In the genomic region with DNA sequence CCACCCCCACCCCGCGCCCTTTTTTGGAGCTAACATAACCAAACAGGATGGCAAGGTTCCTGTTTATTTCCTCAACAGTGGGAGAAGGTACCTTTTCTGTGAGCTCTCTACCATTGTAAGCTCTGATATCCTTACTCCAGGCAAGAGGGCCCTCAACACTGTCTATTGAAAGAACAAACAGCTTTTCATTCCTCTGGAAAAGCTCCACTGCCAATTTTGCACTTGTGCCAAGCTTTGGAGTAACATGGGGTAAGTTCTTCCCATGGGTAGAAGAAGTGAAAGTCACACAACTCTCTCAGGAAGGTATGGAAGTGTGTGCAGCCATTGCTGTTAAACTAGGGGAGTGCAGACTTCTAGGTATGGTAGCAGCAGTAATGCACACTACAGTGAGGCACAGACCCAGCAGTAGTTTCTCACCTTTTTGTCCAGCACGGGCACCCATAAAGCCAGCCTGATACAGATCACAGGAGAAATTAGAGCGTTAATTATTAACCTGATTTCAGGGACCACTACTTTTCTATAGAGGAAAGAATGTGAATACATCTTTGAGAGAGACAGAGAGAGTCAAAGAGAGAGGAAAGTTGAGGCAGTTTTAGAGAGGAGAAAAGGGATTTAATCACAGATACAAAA, we compare ENCODE assay signal across 29 mouse cellular contexts. TPM values are rescaled to one million over a fixed set of nuclear protein-coding genes. Genes with fewer than 3 reads are reported as not detected.
DNase-seq lines count a peak whose midpoint lies in the region; ATAC-seq and TF ChIP-seq lines count a peak whose summit lies in the region.
"Had no signal": no experiment of that assay in that cellular context is flagged by ENCODE, and none has a peak within 500 bp of the region (broad histone marks: within the 10 kb centered on the region; RNA-seq: fewer than 3 reads in every experiment).

No protein-coding gene starts in this region.

- TF ChIP-seq POLR2A in kidney, adult 2 months (IDR thresholded peaks at IDR 0.05; ENCODE audit: low read depth, low read length): no peak

- DNase-seq in kidney, adult 2 months: peak; percentile 14
- no peak for DNase-seq in kidney, adult 8-10 months
- DNase-seq in adipocyte (ENCODE audit: low spot score) (peak; percentile 3), liver (no peak)
- DNase-seq in kidney, postnatal 25 days: peak; percentile 22 to 51
- DNase-seq in lung, postnatal 0 days (ENCODE audit: low spot score): peak; percentile 17
- DNase-seq in thymus, postnatal 25 days: no peak
- DNase-seq: adrenal gland, postnatal 36 days; cerebellum, postnatal 10 days; forebrain, postnatal 0 days; gastrocnemius, postnatal 14 days; heart, adult 2 months; heart, postnatal 14 days; layer of hippocampus, adult 9-11 months had no signal

- peak; percentile 41; the same call in 1 of the 2 replicates for ATAC-seq in lung, postnatal 0 days
- no peak for ATAC-seq in megakaryocyte, adult 5-6 weeks (ENCODE audit: poor library complexity, severe bottlenecking)
- ATAC-seq: forebrain, postnatal 0 days; Patski had no signal

- no peak overlapping the region for H3K9ac ChIP-seq in lung, postnatal 0 days (replicated peaks; ENCODE audit: low read depth)
- H3K9ac ChIP-seq: forebrain, postnatal 0 days; heart, embryonic 13.5 days; hindbrain, embryonic 13.5 days; limb, embryonic 15.5 days; liver, embryonic 15.5 days; midbrain, embryonic 12.5 days had no signal

- TF ChIP-seq CTCF in kidney, adult 2 months (conservative IDR thresholded peaks at IDR 0.05; ENCODE audit: insufficient read depth, insufficient read length, low read depth, low read length): no peak
- TF ChIP-seq CTCF in lung, postnatal 0 days (IDR thresholded peaks at IDR 0.05): no peak

- H3K4me2 ChIP-seq in lung, postnatal 0 days (replicated peaks; ENCODE audit: low read depth, low read length): no peak overlapping the region
- H3K4me2 ChIP-seq: heart, embryonic 13.5 days; hindbrain, embryonic 13.5 days; limb, embryonic 15.5 days; liver, embryonic 15.5 days; midbrain, embryonic 12.5 days had no signal

- TF ChIP-seq EP300 in lung, postnatal 0 days (IDR thresholded peaks at IDR 0.05): no peak

- H3K36me3 ChIP-seq in kidney, adult 2 months (ENCODE audit: control insufficient read depth, insufficient read depth, low read length): no peaks in the 10 kb centered on the region
- no peaks in the 10 kb centered on the region for H3K36me3 ChIP-seq in lung, postnatal 0 days (ENCODE audit: insufficient read depth, low read length)
- H3K36me3 ChIP-seq: hindbrain, embryonic 13.5 days; limb, embryonic 15.5 days; liver, embryonic 15.5 days; midbrain, embryonic 12.5 days had no signal

- H3K27ac ChIP-seq in kidney, adult 2 months (ENCODE audit: insufficient read depth, low read depth, low read length): no peak overlapping the region
- no peak overlapping the region for H3K27ac ChIP-seq in lung, postnatal 0 days (ENCODE audit: low read length)
- H3K27ac ChIP-seq: heart, adult 2 months; heart, embryonic 13.5 days; hindbrain, embryonic 13.5 days; left cerebral cortex, adult 2 months; limb, embryonic 15.5 days; liver, embryonic 15.5 days; midbrain, embryonic 12.5 days had no signal

- WGBS in kidney, adult 2 months: 68% methylated on average over 4 of the region's 4 CpGs
- 75% methylated on average over 4 of the region's 4 CpGs for WGBS in lung, postnatal 0 days

- no peaks in the 10 kb centered on the region for H3K4me1 ChIP-seq in kidney, adult 2 months (ENCODE audit: control insufficient read depth, insufficient read depth, low read length)
- H3K4me1 ChIP-seq in lung, postnatal 0 days (ENCODE audit: insufficient read depth, low read depth, low read length): no peaks in the 10 kb centered on the region; the same call in 1 of the 2 replicates
- H3K4me1 ChIP-seq: hindbrain, embryonic 13.5 days; limb, embryonic 15.5 days; liver, embryonic 15.5 days; midbrain, embryonic 12.5 days had no signal

- H3K27me3 ChIP-seq in kidney, adult 2 months (replicated peaks; ENCODE audit: control insufficient read depth, insufficient read depth, low read length): no peaks in the 10 kb centered on the region
- H3K27me3 ChIP-seq in lung, postnatal 0 days (replicated peaks; ENCODE audit: insufficient read depth, low read length): no peaks in the 10 kb centered on the region
- H3K27me3 ChIP-seq: heart, embryonic 13.5 days; hindbrain, embryonic 13.5 days; limb, embryonic 15.5 days; midbrain, embryonic 12.5 days had no signal

- H3K9me3 ChIP-seq in lung, postnatal 0 days (ENCODE audit: low read length): no peaks in the 10 kb centered on the region
- H3K9me3 ChIP-seq: heart, embryonic 13.5 days; hindbrain, embryonic 13.5 days; limb, embryonic 15.5 days; liver, embryonic 15.5 days; midbrain, embryonic 12.5 days had no signal

- no peak overlapping the region for H3K4me3 ChIP-seq in kidney, adult 2 months (ENCODE audit: insufficient read depth, low read depth, low read length)
- no peak overlapping the region for H3K4me3 ChIP-seq in lung, postnatal 0 days (ENCODE audit: low read depth, low read length)
- H3K4me3 ChIP-seq: heart, adult 2 months; heart, embryonic 13.5 days; hindbrain, embryonic 13.5 days; left cerebral cortex, adult 2 months; limb, embryonic 15.5 days; liver, embryonic 15.5 days; midbrain, embryonic 12.5 days had no signal

RNA-seq across cellular contexts. Expression of gene Arhgap44, which starts 7.5 kb away (rescaled TPM):
- 5.0 and 6.7 TPM in 2 replicates for polyA plus RNA-seq in kidney, adult 2 months (2012; rRNA removed)
- polyA plus RNA-seq in lung, postnatal 0 days (2015; fragmentation: Nextera tagmentation; extraction: Ambion mirVana): 31.2 and 33.7 TPM in 2 replicates
- not detected in 2 replicates for total RNA-seq in megakaryocyte, adult 5-6 weeks (2015)
- not detected in 2 replicates for total RNA-seq in megakaryocyte, adult 5-6 weeks (2017)
- total RNA-seq: megakaryocyte progenitor cell, adult 5-6 weeks; monocyte, adult 5-6 weeks had no signal

RNA-seq across cellular contexts. Expression of gene 1700086D15Rik, which starts 10.5 kb away (rescaled TPM):
- 0.09 and 0.11 TPM in 2 replicates for polyA plus RNA-seq in kidney, adult 2 months (2012; rRNA removed)
- polyA plus RNA-seq in lung, postnatal 0 days (2015; fragmentation: Nextera tagmentation; extraction: Ambion mirVana): 0.29 and 0.32 TPM in 2 replicates
- total RNA-seq in megakaryocyte, adult 5-6 weeks (2015): not detected in 2 replicates
- not detected in 2 replicates for total RNA-seq in megakaryocyte, adult 5-6 weeks (2017)
- total RNA-seq: gastrocnemius, postnatal 14 days; megakaryocyte progenitor cell, adult 5-6 weeks; monocyte, adult 5-6 weeks had no signal
- polyA plus RNA-seq: embryonic facial prominence, embryonic 11.5 days; forebrain, embryonic 11.5 days; heart, adult 2 months; hindbrain, embryonic 13.5 days; large intestine, adult 2 months; liver, embryonic 15.5 days; neural tube, embryonic 11.5 days; Patski; urinary bladder, adult 2 months had no signal

Comparison
In these comparisons a context has a peak if more than half of its experiments do, and no peak if none do; other contexts are left out.
1. DNase-seq: peak in kidney, adult 2 months (single experiment), adipocyte (single experiment), kidney, postnatal 25 days (2 of 2) and lung, postnatal 0 days (single experiment); none in kidney, adult 8-10 months (0 of 2), thymus, postnatal 25 days (single experiment) and liver (single experiment).